Comparison of ENCODE assay signal across 21 mouse cellular contexts in the genomic region with DNA sequence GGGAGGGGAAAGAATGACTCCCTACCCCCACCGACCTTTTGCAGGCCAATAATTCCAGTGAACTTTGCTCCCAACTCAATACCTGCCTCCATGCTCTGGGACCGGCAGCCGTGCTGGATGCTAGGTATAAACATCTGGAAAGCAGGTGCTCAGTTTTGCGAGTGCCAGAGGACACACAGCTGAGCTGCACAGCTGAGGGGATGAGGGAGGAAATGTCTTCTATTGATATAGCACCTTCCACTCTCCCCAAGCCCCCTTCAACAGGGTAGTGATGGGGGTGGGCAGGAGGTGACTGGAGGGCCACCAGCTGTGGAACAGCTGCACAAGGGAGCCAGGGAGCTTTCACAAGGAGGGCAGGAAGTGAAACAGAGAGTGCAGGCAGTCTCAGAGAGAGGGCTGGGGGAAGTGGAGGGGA.
DNase-seq lines count a peak whose midpoint lies in the region; ATAC-seq and TF ChIP-seq lines count a peak whose summit lies in the region.
"Had no signal": no experiment of that assay in that cellular context is flagged by ENCODE, and none has a peak within 500 bp of the region (broad histone marks: within the 10 kb centered on the region; RNA-seq: fewer than 3 reads in every experiment).

No protein-coding gene starts in this region.

- H3K4me3 ChIP-seq in kidney, embryonic 15.5 days (replicated peaks) = no peak overlapping the region
- H3K4me3 ChIP-seq in limb, embryonic 14.5 days (replicated peaks; ENCODE audit: low read length) = no peak overlapping the region
- H3K4me3 ChIP-seq: erythroblast, embryonic 14.5 days; hindbrain, embryonic 13.5 days; liver, embryonic 13.5 days; midbrain, embryonic 15.5 days; neural tube, embryonic 13.5 days had no signal

- 22% methylated on average over 4 of the region's 4 CpGs for WGBS in kidney, embryonic 15.5 days
- 6% methylated on average over 4 of the region's 4 CpGs for WGBS in limb, embryonic 14.5 days

- H3K9ac ChIP-seq in kidney, embryonic 15.5 days = no peak overlapping the region
- H3K9ac ChIP-seq in limb, embryonic 14.5 days (ENCODE audit: low read depth, low read length, severe bottlenecking) = no peak overlapping the region
- H3K9ac ChIP-seq: hindbrain, embryonic 13.5 days; liver, embryonic 13.5 days; midbrain, embryonic 15.5 days; neural tube, embryonic 13.5 days had no signal

- 0 out of 2 replicates have a peak, but pooled peaks have one; percentile 29 for ATAC-seq in kidney, embryonic 15.5 days (replicated peaks; ENCODE audit: low FRiP score)
- ATAC-seq in limb, embryonic 14.5 days (ENCODE audit: low FRiP score, low read depth) = peak; percentile 93
- no peak for ATAC-seq in CD4-positive, CD25-positive, alpha-beta regulatory T cell, adult 4 months
- ATAC-seq: midbrain, embryonic 15.5 days had no signal

- H3K4me2 ChIP-seq in kidney, embryonic 15.5 days = no peak overlapping the region
- no peak overlapping the region for H3K4me2 ChIP-seq in limb, embryonic 14.5 days (replicated peaks; ENCODE audit: low read depth, low read length, severe bottlenecking)
- H3K4me2 ChIP-seq: heart, embryonic 11.5 days; hindbrain, embryonic 13.5 days; liver, embryonic 13.5 days; midbrain, embryonic 15.5 days; neural tube, embryonic 13.5 days had no signal

- H3K9me3 ChIP-seq in kidney, embryonic 15.5 days (replicated peaks) = no peaks in the 10 kb centered on the region
- no peaks in the 10 kb centered on the region for H3K9me3 ChIP-seq in limb, embryonic 14.5 days (ENCODE audit: control insufficient read depth, low read length)
- H3K9me3 ChIP-seq: liver, embryonic 13.5 days; midbrain, embryonic 15.5 days had no signal

- peaks cover 7% of the 10 kb centered on the region for H3K4me1 ChIP-seq in kidney, embryonic 15.5 days
- peaks cover 10% of the 10 kb centered on the region for H3K4me1 ChIP-seq in limb, embryonic 14.5 days (ENCODE audit: control insufficient read depth, insufficient read depth, low read length)
- H3K4me1 ChIP-seq: hindbrain, embryonic 13.5 days; liver, embryonic 13.5 days; midbrain, embryonic 15.5 days; neural tube, embryonic 13.5 days had no signal

- H3K27me3 ChIP-seq in kidney, embryonic 15.5 days = no peaks in the 10 kb centered on the region
- no peaks in the 10 kb centered on the region for H3K27me3 ChIP-seq in limb, embryonic 14.5 days (ENCODE audit: control insufficient read depth, insufficient read depth, low read length)
- H3K27me3 ChIP-seq: hindbrain, embryonic 13.5 days; liver, embryonic 13.5 days; midbrain, embryonic 15.5 days; neural tube, embryonic 13.5 days had no signal

- TF ChIP-seq POLR2A in limb, embryonic 14.5 days (IDR thresholded peaks at IDR 0.05; ENCODE audit: borderline replicate concordance, extremely low read depth, insufficient read depth, insufficient read length) = no peak

- no peak overlapping the region for H3K27ac ChIP-seq in kidney, embryonic 15.5 days
- H3K27ac ChIP-seq in limb, embryonic 14.5 days (replicated peaks; ENCODE audit: low read depth, low read length) = no peak overlapping the region
- H3K27ac ChIP-seq: hindbrain, embryonic 13.5 days; liver, embryonic 13.5 days; midbrain, embryonic 15.5 days; neural tube, embryonic 13.5 days had no signal

- DNase-seq in kidney, adult 18-20 months = no peak
- peak; percentile 45 for DNase-seq in embryo, embryonic 10.5 days (ENCODE audit: low spot score)
- peak; percentile 26 for DNase-seq in hindlimb bud, embryonic 11.5 days (ENCODE audit: extremely low spot score, low read depth, low spot score)
- peak; percentile 63 for DNase-seq in limb, embryonic 14.5 days (ENCODE audit: low spot score)
- no peak for DNase-seq in frontal cortex, postnatal 14 days (ENCODE audit: low spot score in 2 of 2)
- DNase-seq in gastrocnemius, postnatal 10 days = no peak
- DNase-seq: adrenal gland, postnatal 10 days; cerebellum, postnatal 14 days; gastrocnemius, postnatal 36 days; kidney, postnatal 10 days; liver, embryonic 13.5 days; lung, postnatal 4 days; spleen, adult 18-20 months; thymus, adult 18-20 months had no signal

- H3K36me3 ChIP-seq in kidney, embryonic 15.5 days = no peaks in the 10 kb centered on the region
- no peaks in the 10 kb centered on the region for H3K36me3 ChIP-seq in limb, embryonic 14.5 days (ENCODE audit: control insufficient read depth, insufficient read depth, low read length)
- H3K36me3 ChIP-seq: hindbrain, embryonic 13.5 days; liver, embryonic 13.5 days; midbrain, embryonic 15.5 days; neural tube, embryonic 13.5 days had no signal

Comparison
In these comparisons a context has a peak if more than half of its experiments do, and no peak if none do; other contexts are left out.
1. DNase-seq: peak in embryo, embryonic 10.5 days (single experiment), hindlimb bud, embryonic 11.5 days (single experiment) and limb, embryonic 14.5 days (single experiment); none in kidney, adult 18-20 months (single experiment), frontal cortex, postnatal 14 days (0 of 2) and gastrocnemius, postnatal 10 days (single experiment).